In genomic region chr13:63514931-63515360, GRCm38 (mm10) we compare ENCODE assay signal across 14 mouse cellular contexts. TPM values are rescaled to one million over a fixed set of nuclear protein-coding genes. Genes with fewer than 3 reads are reported as not detected.
DNase-seq lines count a peak whose midpoint lies in the region; ATAC-seq lines count a peak whose summit lies in the region.
"Had no signal": no experiment of that assay in that cellular context is flagged by ENCODE, and none has a peak within 500 bp of the region (broad histone marks: within the 10 kb centered on the region; RNA-seq: fewer than 3 reads in every experiment).

No protein-coding gene starts in this region.

- no peaks in the 10 kb centered on the region for H3K9me3 ChIP-seq in neural tube, embryonic 12.5 days
- no peaks in the 10 kb centered on the region for H3K9me3 ChIP-seq in neural tube, embryonic 15.5 days (replicated peaks)
- no peaks in the 10 kb centered on the region for H3K9me3 ChIP-seq in intestine, embryonic 16.5 days (ENCODE audit: control insufficient read depth, low read length)
- H3K9me3 ChIP-seq in heart, embryonic 11.5 days (replicated peaks; ENCODE audit: control insufficient read depth, low read length), result no peaks in the 10 kb centered on the region
- H3K9me3 ChIP-seq: heart, embryonic 13.5 days; liver, embryonic 13.5 days had no signal

- intact Hi-C loops in gastrocnemius, postnatal 14 days (cut with DNase I; ENCODE audit: low total_unique reads), result no loop called here

- peaks cover 45% of the 10 kb centered on the region for H3K4me1 ChIP-seq in neural tube, embryonic 12.5 days
- H3K4me1 ChIP-seq in neural tube, embryonic 15.5 days, result peaks cover 13% of the 10 kb centered on the region
- H3K4me1 ChIP-seq in intestine, embryonic 16.5 days (ENCODE audit: control insufficient read depth, insufficient read depth, low read length), result 0 out of 2 replicates have a peak, but pooled peaks cover 4% of the 10 kb centered on the region
- peaks cover 10% of the 10 kb centered on the region for H3K4me1 ChIP-seq in heart, embryonic 11.5 days (ENCODE audit: control insufficient read depth, insufficient read depth, low read length)
- H3K4me1 ChIP-seq: liver, embryonic 13.5 days had no signal

- ATAC-seq in neural tube, embryonic 12.5 days (ENCODE audit: low FRiP score, low read depth), result peak; percentile 34
- ATAC-seq in neural tube, embryonic 15.5 days (ENCODE audit: low FRiP score), result no peak
- peak; percentile 18; the same call in 1 of the 2 replicates for ATAC-seq in intestine, embryonic 16.5 days
- no peak for ATAC-seq in megakaryocyte, adult 5-6 weeks (ENCODE audit: poor library complexity, severe bottlenecking)
- ATAC-seq in heart, embryonic 11.5 days (replicated peaks; ENCODE audit: insufficient number of reproducible peaks, low FRiP score, low TSS enrichment), result no peak

- H3K27ac ChIP-seq in neural tube, embryonic 12.5 days, result peak overlapping the region; percentile 32; the same call in 1 of the 2 replicates
- no peak overlapping the region for H3K27ac ChIP-seq in neural tube, embryonic 15.5 days (replicated peaks)
- peak overlapping the region; percentile 14; the same call in 1 of the 2 replicates for H3K27ac ChIP-seq in intestine, embryonic 16.5 days (ENCODE audit: low read length)
- H3K27ac ChIP-seq in heart, embryonic 11.5 days (ENCODE audit: low read depth, low read length), result no peak overlapping the region
- H3K27ac ChIP-seq: heart, embryonic 13.5 days; left cerebral cortex, adult 2 months; liver, embryonic 13.5 days had no signal

- DNase-seq in embryo, embryonic 10 days (ENCODE audit: low spot score), result peak; percentile 57
- DNase-seq in embryo, embryonic 9.5 days (ENCODE audit: extremely low spot score), result no peak
- DNase-seq in gastrocnemius, postnatal 14 days, result no peak
- DNase-seq: adrenal gland, postnatal 36 days; cerebellum, adult 18-20 months; liver, embryonic 13.5 days; right cerebral cortex, postnatal 4 days had no signal

- 0 out of 2 replicates have a peak overlapping the region, but pooled peaks have one; percentile 18 for H3K4me2 ChIP-seq in neural tube, embryonic 12.5 days (replicated peaks)
- H3K4me2 ChIP-seq in neural tube, embryonic 15.5 days, result no peak overlapping the region
- H3K4me2 ChIP-seq in intestine, embryonic 16.5 days (ENCODE audit: low read depth, low read length), result no peak overlapping the region
- H3K4me2 ChIP-seq in heart, embryonic 11.5 days, result no peak overlapping the region
- H3K4me2 ChIP-seq: heart, embryonic 13.5 days; liver, embryonic 13.5 days had no signal

- H3K36me3 ChIP-seq in neural tube, embryonic 12.5 days, result peaks cover 81% of the 10 kb centered on the region
- peaks cover 77% of the 10 kb centered on the region for H3K36me3 ChIP-seq in neural tube, embryonic 15.5 days
- H3K36me3 ChIP-seq in intestine, embryonic 16.5 days (ENCODE audit: control insufficient read depth, insufficient read depth, low read length), result peaks cover 37% of the 10 kb centered on the region
- peaks cover 65% of the 10 kb centered on the region for H3K36me3 ChIP-seq in heart, embryonic 11.5 days (ENCODE audit: control insufficient read depth, insufficient read depth, low read length)

- no peak overlapping the region for H3K9ac ChIP-seq in neural tube, embryonic 12.5 days
- H3K9ac ChIP-seq in neural tube, embryonic 15.5 days (replicated peaks), result no peak overlapping the region
- no peak overlapping the region for H3K9ac ChIP-seq in intestine, embryonic 16.5 days (ENCODE audit: low read depth, low read length)
- H3K9ac ChIP-seq in heart, embryonic 11.5 days (ENCODE audit: low read depth, low read length), result no peak overlapping the region
- H3K9ac ChIP-seq: heart, embryonic 13.5 days; liver, embryonic 13.5 days had no signal

- H3K4me3 ChIP-seq in neural tube, embryonic 12.5 days, result no peak overlapping the region
- H3K4me3 ChIP-seq in neural tube, embryonic 15.5 days (replicated peaks), result no peak overlapping the region
- no peak overlapping the region for H3K4me3 ChIP-seq in intestine, embryonic 16.5 days (ENCODE audit: low read length)
- no peak overlapping the region for H3K4me3 ChIP-seq in heart, embryonic 11.5 days (ENCODE audit: low read depth, low read length)
- H3K4me3 ChIP-seq: heart, embryonic 13.5 days; left cerebral cortex, adult 2 months; liver, embryonic 13.5 days had no signal

- no peaks in the 10 kb centered on the region for H3K27me3 ChIP-seq in neural tube, embryonic 12.5 days (replicated peaks)
- no peaks in the 10 kb centered on the region for H3K27me3 ChIP-seq in neural tube, embryonic 15.5 days (replicated peaks)
- H3K27me3 ChIP-seq in intestine, embryonic 16.5 days (replicated peaks; ENCODE audit: control insufficient read depth, insufficient read depth, low read length), result no peaks in the 10 kb centered on the region
- H3K27me3 ChIP-seq in heart, embryonic 11.5 days (ENCODE audit: control insufficient read depth, insufficient read depth, low read length), result no peaks in the 10 kb centered on the region
- H3K27me3 ChIP-seq: heart, embryonic 13.5 days; liver, embryonic 13.5 days had no signal

- 19% methylated on average over 8 of the region's 8 CpGs for WGBS in neural tube, embryonic 12.5 days
- 20% methylated on average over 8 of the region's 8 CpGs for WGBS in neural tube, embryonic 15.5 days
- WGBS in intestine, embryonic 16.5 days, result 42% methylated on average over 8 of the region's 8 CpGs
- 70% methylated on average over 8 of the region's 8 CpGs for WGBS in heart, embryonic 11.5 days (ENCODE audit: insufficient replicate concordance)

RNA-seq across cellular contexts. Expression of gene Fancc, which starts 17.9 kb away (rescaled TPM):
- polyA plus RNA-seq in neural tube, embryonic 12.5 days (2016; fragmentation: Nextera tagmentation; extraction: Ambion mirVana), result 22.7 and 24.0 TPM in 2 replicates
- polyA plus RNA-seq in neural tube, embryonic 15.5 days (2015; fragmentation: Nextera tagmentation; extraction: Ambion mirVana), result 12.8 and 14.4 TPM in 2 replicates
- 15.4 and 19.0 TPM in 2 replicates for polyA plus RNA-seq in intestine, embryonic 16.5 days (2015; fragmentation: Nextera tagmentation; extraction: Ambion mirVana)
- 5.9 and 9.6 TPM in 2 replicates for total RNA-seq in megakaryocyte, adult 5-6 weeks (2015)
- total RNA-seq in megakaryocyte, adult 5-6 weeks (2017), result 6.5 and 9.8 TPM in 2 replicates
- total RNA-seq in gastrocnemius, postnatal 14 days (2021), result 1 to 10 TPM; 3.3 to 3.7 TPM
- 12.3 and 15.6 TPM in 2 replicates for polyA plus RNA-seq in heart, embryonic 11.5 days (2014; fragmentation: Nextera tagmentation; extraction: Ambion mirVana)

RNA-seq across cellular contexts. Expression of gene Ptch1, which starts 58.5 kb away (rescaled TPM):
- 22.6 and 23.9 TPM in 2 replicates for polyA plus RNA-seq in neural tube, embryonic 12.5 days (2016; fragmentation: Nextera tagmentation; extraction: Ambion mirVana)
- 16.9 and 17.5 TPM in 2 replicates for polyA plus RNA-seq in neural tube, embryonic 15.5 days (2015; fragmentation: Nextera tagmentation; extraction: Ambion mirVana)
- polyA plus RNA-seq in intestine, embryonic 16.5 days (2015; fragmentation: Nextera tagmentation; extraction: Ambion mirVana), result 24.5 and 25.5 TPM in 2 replicates
- total RNA-seq in megakaryocyte, adult 5-6 weeks (2015), result 3.1 and 3.6 TPM in 2 replicates
- 2.3 and 2.5 TPM in 2 replicates for total RNA-seq in megakaryocyte, adult 5-6 weeks (2017)
- 10 to 100 TPM; 10.3 to 15.2 TPM for total RNA-seq in gastrocnemius, postnatal 14 days (2021)
- 7.4 and 11.8 TPM in 2 replicates for polyA plus RNA-seq in heart, embryonic 11.5 days (2014; fragmentation: Nextera tagmentation; extraction: Ambion mirVana)

Comparison
In these comparisons a context has a peak if more than half of its experiments do, and no peak if none do; other contexts are left out.
1. ATAC-seq: peak in neural tube, embryonic 12.5 days (single experiment) and intestine, embryonic 16.5 days (single experiment); none in neural tube, embryonic 15.5 days (single experiment), megakaryocyte, adult 5-6 weeks (single experiment) and heart, embryonic 11.5 days (single experiment).
2. H3K27ac ChIP-seq: peak in neural tube, embryonic 12.5 days (single experiment) and intestine, embryonic 16.5 days (single experiment); none in neural tube, embryonic 15.5 days (single experiment) and heart, embryonic 11.5 days (single experiment).